Comparison of ENCODE assay signal across 16 mouse cellular contexts in genomic region chr4:149834646-149835156, GRCm38 (mm10).
"Had no signal": no experiment of that assay in that cellular context is flagged by ENCODE, and none has a peak within 500 bp of the region (broad histone marks: within the 10 kb centered on the region; RNA-seq: fewer than 3 reads in every experiment).

No protein-coding gene starts in this region.

- H3K9me3 ChIP-seq: lung, embryonic 15.5 days; midbrain, embryonic 13.5 days; midbrain, embryonic 15.5 days; neural tube, embryonic 12.5 days; stomach, embryonic 15.5 days had no signal

- H3K27me3 ChIP-seq: lung, embryonic 15.5 days; midbrain, embryonic 13.5 days; midbrain, embryonic 15.5 days; neural tube, embryonic 12.5 days; stomach, embryonic 15.5 days had no signal

- ATAC-seq: liver, postnatal 0 days; midbrain, embryonic 13.5 days; midbrain, embryonic 15.5 days had no signal

- H3K4me1 ChIP-seq: megakaryocyte, embryonic 14.5 days; midbrain, embryonic 13.5 days; midbrain, embryonic 15.5 days; neural tube, embryonic 12.5 days; stomach, embryonic 15.5 days had no signal

- H3K4me2 ChIP-seq: lung, embryonic 15.5 days; midbrain, embryonic 13.5 days; midbrain, embryonic 15.5 days; neural tube, embryonic 12.5 days; stomach, embryonic 15.5 days had no signal

- H3K27ac ChIP-seq: lung, embryonic 15.5 days; macrophage; midbrain, embryonic 13.5 days; midbrain, embryonic 15.5 days; neural tube, embryonic 12.5 days; stomach, embryonic 15.5 days; stomach, postnatal 0 days had no signal

- H3K36me3 ChIP-seq: lung, embryonic 15.5 days; midbrain, embryonic 13.5 days; midbrain, embryonic 15.5 days; neural tube, embryonic 12.5 days; stomach, embryonic 15.5 days had no signal

- H3K9ac ChIP-seq: liver, postnatal 0 days; lung, embryonic 15.5 days; midbrain, embryonic 13.5 days; midbrain, embryonic 15.5 days; neural tube, embryonic 12.5 days; stomach, embryonic 15.5 days had no signal

- DNase-seq: liver, postnatal 0 days; lung, adult 2 months; lung, postnatal 10 days; lung, postnatal 36 days; right cerebral cortex, postnatal 14 days; thymus, adult 2 months; thymus, postnatal 25 days; thymus, postnatal 4 days had no signal

- H3K4me3 ChIP-seq: lung, embryonic 15.5 days; megakaryocyte, embryonic 14.5 days; midbrain, embryonic 13.5 days; midbrain, embryonic 15.5 days; neural tube, embryonic 12.5 days; stomach, embryonic 15.5 days had no signal
